Mouse (Mus musculus): ENCODE data around the gene Adam20.
"Not testable (repeated sequence)": the region's sequence is repeated elsewhere in the genome, so short reads cannot be mapped to it uniquely, and the experiment has no call there.

Gene Adam20

DNA sequence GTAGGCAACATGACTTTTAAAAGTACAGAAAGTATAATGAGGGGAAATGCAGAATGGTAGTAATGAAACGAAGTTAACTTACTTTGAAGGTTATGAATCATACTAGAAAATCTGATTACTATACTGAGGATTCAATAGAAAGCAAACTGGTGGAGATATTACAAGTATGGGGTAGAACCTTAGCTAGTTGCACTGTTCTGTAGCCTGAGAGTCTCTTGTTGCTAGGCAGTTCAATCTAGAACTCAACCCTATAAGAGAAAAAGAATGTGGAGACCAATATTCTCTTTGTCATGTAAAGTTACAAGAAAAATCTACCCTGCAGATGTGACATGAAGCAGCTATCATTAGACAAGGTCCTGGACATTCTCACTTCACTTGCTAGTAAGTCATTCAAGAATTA, at the start of gene Adam20:
TSS of gene Adam20 (plus strand) at position 301 of the 400 bp plus-strand sequence.
- not testable (repeated sequence) for DNase-seq

DNA sequence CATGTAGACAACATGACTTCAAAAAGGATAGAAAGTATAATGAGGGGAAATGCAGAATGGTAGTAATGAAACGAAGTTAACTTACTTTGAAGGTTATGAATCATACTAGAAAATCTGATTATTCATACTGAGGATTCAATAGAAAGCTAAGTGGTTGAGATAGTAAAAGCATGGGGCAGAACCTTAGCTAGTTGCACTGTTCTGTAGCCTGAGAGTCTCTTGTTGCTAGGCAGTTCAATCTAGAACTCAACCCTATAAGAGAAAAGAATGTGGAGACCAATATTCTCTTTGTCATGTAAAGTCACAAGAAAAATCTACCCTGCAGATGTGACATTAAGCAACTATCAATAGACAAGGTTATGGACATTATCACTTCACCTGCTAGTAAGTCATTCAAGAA, 41.2 kb upstream of the Adam20 start, which contains the start of gene Adam25:
TSS of gene Adam25 (plus strand) at position 301 of the 400 bp plus-strand sequence.
- DNase-seq = not testable (repeated sequence)

DNA sequence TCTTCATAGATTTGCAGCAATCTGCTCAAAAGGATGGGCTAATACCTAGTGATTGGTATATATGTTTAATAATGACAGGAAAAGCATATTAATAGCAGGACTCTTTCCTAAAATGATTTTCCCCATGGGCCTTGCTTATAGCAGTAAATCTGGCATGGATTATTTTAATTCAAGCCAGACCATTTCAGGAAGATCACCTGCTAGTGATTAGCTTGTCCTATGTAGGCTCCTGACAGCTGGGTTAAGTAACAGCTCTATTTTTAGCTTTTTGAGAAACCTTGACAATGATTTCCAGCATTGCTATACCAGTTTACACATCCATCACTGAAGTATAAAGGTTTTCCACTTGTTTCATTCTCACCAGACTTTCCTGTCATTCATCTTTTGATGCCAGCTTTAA, 9.8 kb upstream of the Adam20 start:
- DNase-seq = no peak

DNA sequence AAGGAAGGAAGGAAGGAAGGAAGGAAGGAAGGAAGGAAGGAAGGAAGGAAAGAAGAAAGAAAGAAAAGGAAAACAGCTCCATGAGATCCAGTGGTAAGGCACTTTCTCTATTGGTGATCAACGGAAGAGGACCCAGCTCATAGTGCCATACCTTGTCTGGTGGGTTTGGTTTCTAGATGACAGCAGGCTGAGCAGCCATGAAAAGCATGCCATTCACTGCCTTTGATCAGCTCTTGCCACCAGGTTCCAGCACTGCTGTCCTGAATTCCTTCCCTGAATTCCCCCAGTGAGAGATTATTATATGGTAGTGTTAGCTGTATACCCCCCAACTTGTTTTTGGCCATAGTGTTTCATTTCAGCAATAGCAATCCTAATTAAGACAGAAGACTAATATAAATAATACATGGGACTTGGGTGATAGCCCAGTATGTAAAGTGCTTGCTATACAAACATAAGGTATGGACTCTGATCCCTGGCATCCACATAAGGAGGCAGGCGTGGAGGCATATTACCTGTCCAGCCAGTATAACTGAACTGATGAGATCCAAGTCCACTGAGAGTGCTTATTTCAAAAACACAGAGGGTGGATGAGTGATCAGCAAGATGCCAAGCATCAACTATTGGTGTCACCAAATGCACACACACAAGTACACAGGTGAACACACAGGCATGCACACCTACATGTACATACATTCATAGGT, 10.5 kb downstream of the Adam20 start:
- no peak for DNase-seq

All from heart, adult 11 months (tissue).